Mouse (Mus musculus): Measurements from ENCODE around the gene Olfr322.
"Not testable (repeated sequence)": the region's sequence is repeated elsewhere in the genome, so short reads cannot be mapped to it uniquely, and the experiment has no call there.

The Olfr322 gene

DNA sequence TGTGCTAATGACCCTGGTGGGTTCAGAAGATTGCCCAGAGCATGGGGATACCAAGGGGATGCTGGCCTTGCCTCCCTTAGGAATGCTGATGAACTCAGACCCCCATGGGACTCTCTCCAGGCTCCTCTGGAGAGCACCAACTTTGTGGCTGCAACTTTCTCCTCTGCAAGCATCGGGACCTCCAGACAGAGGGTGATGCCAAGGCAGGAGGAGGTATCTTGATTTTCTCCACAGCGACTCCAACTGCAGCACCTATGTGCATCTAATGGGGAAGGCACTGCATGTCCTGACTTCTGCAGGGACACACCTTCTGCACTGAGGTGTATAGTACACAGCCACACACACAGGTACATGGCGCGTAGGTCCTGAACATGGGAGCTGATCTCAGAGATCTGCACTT, at the start of gene Olfr322:
Gene Olfr322 (plus strand): TSS at position 187 of the 400 bp plus-strand sequence.
- no peak for DNase-seq

- DNase-seq: no peak
These were observed 45.2 kb upstream of the Olfr322 start for GRCm38 (mm10) chr11:58613359-58613758.

DNA sequence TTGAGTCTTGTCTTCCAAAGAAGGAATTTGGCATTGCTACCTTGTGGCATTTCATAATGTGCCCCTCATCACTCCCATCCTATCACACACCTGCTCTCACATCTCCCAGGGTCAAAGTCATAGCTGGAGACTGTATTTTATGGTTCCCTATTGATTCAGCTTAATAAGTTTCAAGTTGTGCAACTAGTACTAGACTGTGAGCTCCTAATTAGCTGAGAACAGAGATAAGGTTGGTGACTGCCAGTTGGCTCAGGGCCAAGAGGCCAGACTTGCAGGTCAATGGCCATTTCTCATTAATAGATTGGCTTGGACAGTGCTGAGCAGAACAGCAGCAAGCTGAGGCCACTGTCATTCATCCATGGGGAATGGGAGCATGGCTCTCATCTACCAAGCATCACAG, 44.1 kb upstream of the Olfr322 start:
- peak; percentile 35 for DNase-seq

GRCm38 (mm10) chr11:58615975-58616374, 42.6 kb upstream of the Olfr322 start, which contains the start of gene 2210407C18Rik:
TSS of gene 2210407C18Rik (minus strand) at chr11:58616075.
- DNase-seq: no peak

- DNase-seq: no peak
These were observed 40.2 kb upstream of the Olfr322 start for GRCm38 (mm10) chr11:58618369-58618768.

- DNase-seq: no peak
These were observed 39.8 kb upstream of the Olfr322 start for GRCm38 (mm10) chr11:58618793-58619192.

GRCm38 (mm10) chr11:58626146-58626545, 32.4 kb upstream of the Olfr322 start:
- DNase-seq: no peak

GRCm38 (mm10) chr11:58630401-58630800, 28.2 kb upstream of the Olfr322 start, which contains the start of gene Olfr323:
TSS of gene Olfr323 (minus strand) at chr11:58630501.
- DNase-seq: no peak

GRCm38 (mm10) chr11:58634878-58635277, 23.7 kb upstream of the Olfr322 start:
- no peak for DNase-seq

DNA sequence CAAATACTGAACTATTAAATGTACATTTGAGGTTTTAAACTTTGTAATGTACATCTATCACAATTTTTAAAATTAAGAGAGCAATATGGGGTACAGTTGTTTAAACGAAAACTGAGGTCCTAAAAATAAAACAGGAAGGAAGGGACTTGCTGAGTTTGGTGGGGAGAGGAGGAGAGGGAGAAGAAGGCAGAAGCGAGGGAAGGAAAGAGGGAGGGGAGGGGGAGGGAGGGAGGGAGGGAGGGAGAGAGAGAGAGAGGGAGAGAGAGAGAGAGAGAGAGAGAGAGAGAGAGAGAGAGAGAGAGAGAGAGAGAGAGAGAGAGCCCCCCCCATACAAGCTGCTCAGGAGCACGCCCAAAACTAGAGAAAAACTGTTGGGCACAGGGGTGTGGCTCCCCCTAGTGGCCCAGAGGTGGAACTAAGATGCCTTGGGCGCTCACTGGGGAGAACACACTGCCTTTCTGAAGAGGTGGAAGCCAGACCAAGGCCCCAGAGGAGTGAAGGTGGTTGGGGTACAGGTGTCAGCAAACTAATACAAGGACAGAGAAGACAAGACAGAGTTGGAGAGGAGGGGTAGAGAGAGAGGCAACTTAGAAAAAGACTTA, 22.1 kb upstream of the Olfr322 start:
- DNase-seq: peak; percentile 22

DNA sequence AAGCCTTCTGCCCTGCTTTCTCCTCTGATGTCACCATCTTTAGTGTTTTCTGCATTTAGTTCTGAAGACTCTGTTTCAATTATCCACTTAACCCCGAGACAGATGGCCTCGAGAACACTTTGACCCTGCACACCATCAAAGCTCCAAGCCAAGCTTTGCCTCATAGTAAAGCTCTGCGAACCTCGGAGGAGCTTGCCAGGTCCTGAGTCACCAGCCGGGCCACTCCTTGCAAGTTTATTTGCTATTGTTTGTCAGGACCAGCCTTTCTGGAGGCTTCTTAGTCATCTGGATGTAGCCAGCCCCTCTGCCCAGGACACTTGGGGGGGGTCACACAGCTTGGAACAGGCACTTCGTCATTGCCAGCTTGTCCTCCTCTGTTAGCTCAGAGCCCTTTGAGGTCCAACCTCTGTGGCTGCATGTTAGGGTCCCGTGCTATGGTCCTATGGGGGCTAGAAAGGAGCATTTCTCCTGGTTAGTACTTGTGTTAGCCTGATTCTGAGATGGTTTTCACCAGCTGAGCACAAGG, 20.3 kb upstream of the Olfr322 start:
- DNase-seq: no peak

DNA sequence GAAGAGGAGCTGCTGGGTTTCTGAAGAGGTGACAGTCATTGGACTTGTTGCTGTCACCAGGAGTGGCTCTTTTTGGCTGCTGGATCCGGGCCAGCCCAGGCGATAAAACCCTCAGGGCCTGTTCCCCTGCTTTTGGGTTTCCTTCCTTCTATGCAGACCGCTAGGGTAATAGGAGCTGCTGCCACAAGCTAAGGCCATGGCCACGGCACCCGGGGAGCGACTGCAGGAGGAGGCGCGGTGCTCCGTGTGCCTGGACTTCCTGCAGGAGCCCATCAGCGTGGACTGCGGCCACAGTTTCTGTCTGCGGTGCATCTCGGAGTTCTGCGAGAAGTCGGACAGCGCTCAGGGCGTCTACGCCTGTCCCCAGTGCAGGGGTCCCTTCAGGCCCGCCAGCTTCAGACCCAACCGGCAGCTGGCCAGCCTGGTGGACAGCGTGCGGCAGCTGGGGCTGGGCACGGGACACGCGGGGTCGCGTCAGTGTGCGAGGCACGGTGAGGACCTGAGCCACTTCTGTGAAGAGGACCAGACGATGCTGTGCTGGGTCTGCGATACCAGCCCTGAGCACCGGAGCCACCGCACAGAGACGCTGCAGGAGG, 18.2 kb upstream of the Olfr322 start, which contains the start of gene Trim58:
Gene Trim58 (plus strand): TSS at position 194 of the 596 bp plus-strand sequence.
- no peak for DNase-seq

DNA sequence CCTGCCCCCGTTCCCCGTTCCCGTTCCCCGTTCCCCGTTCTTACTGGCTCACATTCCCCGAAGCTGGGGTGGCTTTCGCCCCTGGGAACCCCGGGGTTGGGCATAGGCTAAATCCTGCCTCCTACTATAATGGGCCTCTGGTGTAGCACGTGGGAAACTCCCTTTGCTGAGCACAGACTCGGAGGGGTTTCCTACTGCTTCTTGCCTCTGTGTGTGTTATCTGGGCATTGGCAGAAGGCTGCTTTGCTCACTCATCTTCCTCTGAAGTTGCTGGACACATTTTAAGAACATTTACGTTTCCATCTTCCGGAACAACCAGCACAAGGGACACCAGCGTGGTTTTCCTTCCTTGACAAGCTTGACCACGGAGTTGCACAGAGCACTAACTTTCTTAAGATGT, 17.5 kb upstream of the Olfr322 start:
- DNase-seq: no peak

GRCm38 (mm10) chr11:58641638-58642358, 16.8 kb upstream of the Olfr322 start:
- DNase-seq: no peak

DNA sequence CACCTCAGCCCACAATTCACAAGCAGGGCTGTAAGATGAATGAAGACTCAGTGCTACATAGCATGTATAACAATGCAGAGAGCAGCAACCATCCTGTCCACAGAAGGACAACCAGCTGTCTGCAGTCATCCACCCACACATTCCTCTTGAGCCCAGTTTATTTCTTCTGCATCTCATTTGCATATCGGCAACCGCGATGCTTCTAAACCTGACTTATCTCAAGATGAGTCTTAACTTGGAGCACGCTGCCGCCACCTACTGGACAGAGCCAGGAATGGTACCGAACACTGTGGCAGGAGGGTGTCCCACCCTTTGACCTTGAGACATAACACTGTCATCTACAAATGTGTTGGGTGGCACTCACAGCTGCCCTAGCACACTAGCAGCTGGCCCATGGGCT, 15.2 kb upstream of the Olfr322 start:
- DNase-seq: no peak

- DNase-seq: no peak
These were observed 3.4 kb upstream of the Olfr322 start for GRCm38 (mm10) chr11:58655151-58655550.

DNA sequence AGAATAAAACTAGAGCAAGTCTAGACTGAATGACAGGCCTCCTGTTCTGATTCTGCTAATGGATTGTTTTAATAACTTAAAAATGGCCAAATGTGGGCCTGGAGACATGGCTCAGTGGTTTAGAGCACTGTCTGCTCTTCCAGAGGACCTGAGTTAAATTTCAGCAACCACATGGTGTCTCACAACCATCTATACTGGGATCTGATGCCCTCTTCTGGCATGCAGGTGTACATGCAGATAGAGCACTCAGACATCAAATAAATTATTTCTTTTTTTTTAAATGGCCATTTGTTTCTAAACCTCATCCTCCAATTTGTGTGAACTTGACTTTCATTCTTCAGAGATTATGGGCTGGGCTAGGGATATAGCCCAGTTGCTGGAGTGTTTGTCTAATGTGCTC, 10.7 kb downstream of the Olfr322 start:
- DNase-seq: no peak

DNA sequence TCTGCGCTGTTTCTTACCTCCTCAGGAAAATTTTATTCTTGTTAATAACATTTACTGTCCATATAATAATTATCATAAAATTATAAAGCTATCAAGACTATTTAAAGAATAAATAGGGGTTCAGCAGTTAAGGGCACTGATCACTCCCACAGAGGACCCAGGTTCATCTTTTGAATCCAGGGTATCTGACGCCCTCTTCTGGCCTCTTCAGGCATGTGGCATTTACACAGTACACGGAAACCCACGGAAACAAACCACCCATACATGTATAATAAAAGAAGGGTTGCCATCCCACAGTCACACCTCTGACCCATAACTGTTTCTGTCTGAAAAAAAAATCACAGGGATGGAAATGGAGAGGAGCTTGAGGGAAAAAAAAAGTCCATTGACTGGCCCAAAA, 13.2 kb downstream of the Olfr322 start:
- DNase-seq: no peak

DNA sequence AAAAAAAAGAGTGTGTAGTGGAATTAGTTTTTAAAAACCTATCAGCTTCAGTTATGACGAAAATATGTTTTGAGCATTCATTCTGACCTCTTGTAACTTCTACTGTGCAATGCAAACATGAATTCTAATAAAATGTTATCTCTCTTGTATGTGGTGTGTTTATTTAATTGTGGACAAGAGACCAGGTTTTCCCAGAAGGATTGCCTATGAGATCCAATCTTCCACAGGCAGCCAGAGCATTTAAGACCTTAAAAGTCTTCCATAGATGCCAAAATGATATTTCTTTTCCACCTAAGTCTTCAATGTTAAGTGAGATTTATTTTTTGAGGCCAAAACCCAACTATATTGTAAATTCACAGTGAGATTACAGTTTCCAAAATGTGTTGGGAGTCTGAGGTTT, 22.2 kb downstream of the Olfr322 start, which contains the start of gene Olfr320:
Gene Olfr320 (plus strand): TSS at position 301 of the 400 bp plus-strand sequence.
- DNase-seq: no peak

- no peak for DNase-seq
These were observed 40.3 kb downstream of the Olfr322 start, which contains the start of gene Olfr319 for GRCm38 (mm10) chr11:58698862-58699261. TSS of gene Olfr319 (plus strand) at chr11:58699162.

GRCm38 (mm10) chr11:58709086-58709485, 50.5 kb downstream of the Olfr322 start:
- no peak for DNase-seq

GRCm38 (mm10) chr11:58717723-58718122, 59.1 kb downstream of the Olfr322 start:
- DNase-seq: not testable (repeated sequence)
